Mouse (Mus musculus): Measurements from ENCODE around the gene Idh3a. TPM values are rescaled to one million over a fixed set of nuclear protein-coding genes. Genes with fewer than 3 reads are reported as not detected.

The Idh3a gene
- polyA plus RNA-seq (2015; fragmentation: Nextera tagmentation; extraction: Ambion mirVana): 90.9 and 97.1 TPM in 2 replicates

- peaks cover 16% of the 10 kb centered on the region for H3K4me1 ChIP-seq
- H3K36me3 ChIP-seq: peaks cover 9% of the 10 kb centered on the region
- H3K9me3 ChIP-seq: no peaks in the 10 kb centered on the region
- peak within 1 kb of the TSS; percentile 94 for H3K4me2 ChIP-seq (replicated peaks)
- peak within 1 kb of the TSS; percentile 89 for H3K9ac ChIP-seq
- H3K27me3 ChIP-seq: no peaks in the 10 kb centered on the region
- peak; percentile 99 for ATAC-seq (ENCODE audit: low FRiP score, low read depth)
- WGBS: under 1% methylated on average over 73 of the region's 73 CpGs
- H3K27ac ChIP-seq: no peak within 1 kb of the TSS
- H3K4me3 ChIP-seq: peak within 1 kb of the TSS; percentile 95
Observed at GRCm38 (mm10) chr9:54586199-54587061, at the start of gene Idh3a. TSS of gene Idh3a (plus strand) at chr9:54586334.

GRCm38 (mm10) chr9:54537030-54537429, 49.1 kb upstream of the Idh3a start:
- Histone ChIP-seq H3K9me3 (no peaks in the 10 kb centered on the region), H3K36me3 (no peaks in the 10 kb centered on the region), H3K4me2 (replicated peaks) (no peak overlapping the region), H3K4me3 (no peak overlapping the region), H3K9ac (no peak overlapping the region), H3K27ac (no peak overlapping the region), H3K27me3 (no peaks in the 10 kb centered on the region), H3K4me1 (peaks cover 7% of the 10 kb centered on the region)
- 56% methylated on average over 4 of the region's 4 CpGs for WGBS
- ATAC-seq (ENCODE audit: low FRiP score, low read depth): no peak

DNA sequence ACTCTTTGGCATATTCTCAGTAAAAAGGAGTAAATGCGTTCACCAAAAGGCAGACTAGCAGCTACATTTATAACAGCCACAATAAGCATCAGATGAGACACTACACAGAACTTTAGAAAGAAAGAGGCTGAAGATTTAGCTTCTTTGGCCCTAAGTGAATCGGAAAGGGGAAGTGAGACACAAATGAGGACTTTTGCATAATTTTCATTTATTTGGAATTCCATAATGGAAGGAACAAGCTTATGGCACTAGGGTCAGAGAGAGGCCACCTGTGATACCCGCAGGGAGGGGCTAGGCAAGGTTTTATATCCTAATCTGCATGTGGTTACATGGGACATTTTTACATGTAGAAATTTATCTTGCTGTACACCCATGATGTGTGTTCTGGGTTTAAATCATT, 48.7 kb upstream of the Idh3a start:
- no peak for ATAC-seq (ENCODE audit: low FRiP score, low read depth)

DNA sequence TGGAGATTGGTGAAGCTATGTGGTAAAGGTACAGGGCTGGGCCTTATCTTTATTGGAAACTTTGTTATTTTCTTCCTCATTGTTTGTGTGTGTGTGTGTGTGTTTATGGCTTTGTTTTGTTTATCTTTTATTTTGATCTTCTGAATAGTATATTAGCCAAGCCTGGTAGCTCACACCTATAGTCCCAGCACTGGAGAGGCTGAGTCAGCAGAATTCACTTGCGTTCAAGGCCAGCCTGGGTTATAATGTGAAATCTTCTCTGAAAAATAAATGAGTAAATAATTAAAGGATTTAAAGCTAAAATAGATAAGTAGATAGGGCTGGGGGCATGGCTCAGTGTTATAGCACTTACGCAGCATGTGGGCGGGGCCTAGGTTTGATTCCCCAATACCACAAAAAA, 47.9 kb upstream of the Idh3a start:
- no peak for ATAC-seq (ENCODE audit: low FRiP score, low read depth)
- Histone ChIP-seq H3K9ac (no peak overlapping the region), H3K4me3 (no peak overlapping the region), H3K4me1 (peaks cover 7% of the 10 kb centered on the region), H3K36me3 (no peaks in the 10 kb centered on the region), H3K9me3 (no peaks in the 10 kb centered on the region), H3K4me2 (replicated peaks) (no peak overlapping the region), H3K27ac (no peak overlapping the region), H3K27me3 (no peaks in the 10 kb centered on the region)
- 93% methylated on average over 3 of the region's 3 CpGs for WGBS

More for the DNA sequence above, 48.7 kb upstream of the Idh3a start:
- H3K4me2 ChIP-seq (replicated peaks): no peak overlapping the region
- no peak overlapping the region for H3K27ac ChIP-seq
- WGBS: 77% methylated on average over 3 of the region's 3 CpGs
- no peaks in the 10 kb centered on the region for H3K36me3 ChIP-seq
- H3K9me3 ChIP-seq: no peaks in the 10 kb centered on the region
- no peak overlapping the region for H3K4me3 ChIP-seq
- peaks cover 7% of the 10 kb centered on the region for H3K4me1 ChIP-seq
- H3K27me3 ChIP-seq: no peaks in the 10 kb centered on the region
- no peak overlapping the region for H3K9ac ChIP-seq

- 94% methylated on average over 14 of the region's 14 CpGs for WGBS
- no peak within 1 kb of the TSS for H3K27ac ChIP-seq
- H3K36me3 ChIP-seq: no peaks in the 10 kb centered on the region
Observed at GRCm38 (mm10) chr9:54538684-54539083, 47.5 kb upstream of the Idh3a start, which contains the start of gene Sh2d7. TSS of gene Sh2d7 (plus strand) at chr9:54538984.

DNA sequence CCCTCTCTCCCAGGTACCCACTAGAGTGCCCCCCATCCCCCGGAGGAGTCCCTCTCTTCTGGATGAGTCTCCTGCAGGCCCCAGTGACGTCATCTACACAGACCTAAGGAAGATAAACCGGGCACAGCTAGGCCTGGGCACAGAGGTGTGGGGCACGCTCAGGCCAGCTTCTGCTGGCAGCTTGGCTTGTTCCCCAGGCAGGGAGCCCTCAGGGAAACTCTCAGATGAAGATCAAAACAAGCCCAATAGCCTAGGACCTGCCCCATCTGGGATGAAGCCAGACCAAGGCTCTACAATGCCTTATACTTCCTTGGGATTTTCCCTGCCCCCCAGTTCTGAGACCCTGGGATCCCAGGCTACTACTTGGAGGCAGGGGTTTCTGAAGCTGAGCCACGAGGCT, 45.3 kb upstream of the Idh3a start:
- WGBS: 72% methylated on average over 5 of the region's 5 CpGs

More at GRCm38 (mm10) chr9:54538684-54539083, 47.5 kb upstream of the Idh3a start, which contains the start of gene Sh2d7:
- Histone ChIP-seq H3K4me1 (peaks cover 7% of the 10 kb centered on the region), H3K9me3 (no peaks in the 10 kb centered on the region), H3K4me3 (no peak within 1 kb of the TSS), H3K9ac (no peak within 1 kb of the TSS), H3K27me3 (no peaks in the 10 kb centered on the region), H3K4me2 (replicated peaks) (no peak within 1 kb of the TSS)
- no peak for ATAC-seq (ENCODE audit: low FRiP score, low read depth)

DNA sequence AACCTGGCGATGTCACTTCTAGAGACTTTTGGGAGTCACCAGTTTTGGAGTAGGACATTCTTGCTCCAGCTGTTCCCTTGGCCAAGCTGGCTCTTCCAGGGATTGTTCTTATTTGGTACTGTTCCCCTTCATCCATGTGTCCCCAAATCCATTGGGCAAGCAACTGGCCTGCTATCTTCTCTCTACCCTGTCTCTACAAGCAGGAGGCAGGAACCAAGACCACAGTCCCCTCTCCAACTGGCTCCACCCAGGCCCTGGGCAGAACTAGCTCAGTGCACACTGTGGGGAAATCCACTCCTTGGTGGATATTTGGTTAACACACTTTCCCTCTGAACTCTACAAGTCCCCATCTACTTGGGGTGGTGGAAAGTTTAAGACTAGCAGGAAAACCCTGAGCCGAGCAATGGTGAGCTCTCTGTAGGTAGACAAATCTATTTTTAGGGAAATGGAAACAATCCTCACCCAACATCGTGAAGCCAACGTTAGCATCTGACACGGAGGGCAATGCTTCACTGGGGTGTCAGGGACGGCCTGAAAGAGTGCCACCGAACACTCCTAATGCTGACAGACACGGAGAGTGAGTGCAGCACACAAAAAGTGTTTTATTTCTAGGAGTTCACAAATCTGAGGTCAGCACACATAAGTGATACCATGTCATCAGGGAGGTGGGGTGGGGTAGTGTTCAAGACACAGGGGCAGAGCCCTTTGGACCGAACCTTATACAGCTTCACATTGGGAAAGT, 41.8 kb upstream of the Idh3a start:
- no peak overlapping the region for H3K9ac ChIP-seq
- H3K27ac ChIP-seq: no peak overlapping the region
- WGBS: 84% methylated on average over 9 of the region's 9 CpGs
- H3K27me3 ChIP-seq: no peaks in the 10 kb centered on the region
- ATAC-seq (ENCODE audit: low FRiP score, low read depth): no peak
- H3K4me2 ChIP-seq (replicated peaks): no peak overlapping the region
- H3K36me3 ChIP-seq: peaks cover 18% of the 10 kb centered on the region
- no peaks in the 10 kb centered on the region for H3K9me3 ChIP-seq
- no peaks in the 10 kb centered on the region for H3K4me1 ChIP-seq
- no peak overlapping the region for H3K4me3 ChIP-seq

More for the DNA sequence above, 45.3 kb upstream of the Idh3a start:
- Histone ChIP-seq H3K9ac (no peak overlapping the region), H3K27ac (no peak overlapping the region), H3K4me2 (replicated peaks) (no peak overlapping the region), H3K27me3 (no peaks in the 10 kb centered on the region), H3K36me3 (peaks cover 12% of the 10 kb centered on the region), H3K9me3 (no peaks in the 10 kb centered on the region), H3K4me1 (no peaks in the 10 kb centered on the region), H3K4me3 (no peak overlapping the region)
- no peak for ATAC-seq (ENCODE audit: low FRiP score, low read depth)

- no peak overlapping the region for H3K27ac ChIP-seq
- H3K9me3 ChIP-seq: no peaks in the 10 kb centered on the region
- no peak for ATAC-seq (ENCODE audit: low FRiP score, low read depth)
- no peaks in the 10 kb centered on the region for H3K4me1 ChIP-seq
- H3K36me3 ChIP-seq: peaks cover 18% of the 10 kb centered on the region
- H3K4me2 ChIP-seq (replicated peaks): no peak overlapping the region
- H3K4me3 ChIP-seq: no peak overlapping the region
- no peaks in the 10 kb centered on the region for H3K27me3 ChIP-seq
- WGBS: 83% methylated on average over 4 of the region's 4 CpGs
- no peak overlapping the region for H3K9ac ChIP-seq
Observed at GRCm38 (mm10) chr9:54544954-54545315, 41.2 kb upstream of the Idh3a start.

- no peaks in the 10 kb centered on the region for H3K9me3 ChIP-seq
- no peak overlapping the region for H3K27ac ChIP-seq
- no peak overlapping the region for H3K4me2 ChIP-seq (replicated peaks)
- H3K36me3 ChIP-seq: peaks cover 18% of the 10 kb centered on the region
- H3K9ac ChIP-seq: no peak overlapping the region
- H3K4me1 ChIP-seq: no peaks in the 10 kb centered on the region
- H3K27me3 ChIP-seq: no peaks in the 10 kb centered on the region
- no peak for ATAC-seq (ENCODE audit: low FRiP score, low read depth)
- H3K4me3 ChIP-seq: no peak overlapping the region
- 20% methylated on average over 5 of the region's 5 CpGs for WGBS
Observed at GRCm38 (mm10) chr9:54547536-54547935, 38.6 kb upstream of the Idh3a start.

- no peak for ATAC-seq (ENCODE audit: low FRiP score, low read depth)
- H3K9me3 ChIP-seq: no peaks in the 10 kb centered on the region
- H3K4me1 ChIP-seq: no peaks in the 10 kb centered on the region
- H3K4me2 ChIP-seq (replicated peaks): no peak overlapping the region
- peaks cover 18% of the 10 kb centered on the region for H3K36me3 ChIP-seq
- no peaks in the 10 kb centered on the region for H3K27me3 ChIP-seq
- WGBS: 89% methylated on average over 6 of the region's 6 CpGs
- H3K27ac ChIP-seq: no peak overlapping the region
- no peak overlapping the region for H3K4me3 ChIP-seq
- no peak overlapping the region for H3K9ac ChIP-seq
Observed at GRCm38 (mm10) chr9:54549433-54549832, 36.7 kb upstream of the Idh3a start.

DNA sequence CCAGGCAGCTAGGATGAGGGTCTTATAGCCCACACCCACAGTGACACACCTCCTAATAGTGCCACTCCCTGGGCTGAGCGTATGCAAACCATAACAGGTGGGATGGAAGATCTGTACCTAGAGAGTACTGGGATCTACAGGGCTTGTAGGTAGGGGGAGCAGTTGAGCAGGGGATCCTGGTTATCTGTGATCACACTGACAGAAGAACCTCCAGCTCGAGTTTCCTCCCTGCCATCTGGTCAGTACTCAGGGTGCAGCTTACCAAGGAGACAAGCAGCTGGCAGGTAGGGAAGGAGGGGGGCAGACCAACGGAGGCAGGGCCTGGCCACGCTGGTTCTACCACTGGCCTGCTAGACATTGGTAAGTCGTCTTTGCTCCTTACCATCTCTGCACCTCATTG, 33.7 kb upstream of the Idh3a start:
- H3K4me1 ChIP-seq: no peaks in the 10 kb centered on the region
- no peaks in the 10 kb centered on the region for H3K27me3 ChIP-seq
- no peak overlapping the region for H3K4me3 ChIP-seq
- peaks cover 4% of the 10 kb centered on the region for H3K36me3 ChIP-seq
- no peak for ATAC-seq (ENCODE audit: low FRiP score, low read depth)
- no peak overlapping the region for H3K4me2 ChIP-seq (replicated peaks)
- H3K27ac ChIP-seq: no peak overlapping the region
- H3K9ac ChIP-seq: no peak overlapping the region
- 18% methylated on average over 5 of the region's 5 CpGs for WGBS
- no peaks in the 10 kb centered on the region for H3K9me3 ChIP-seq

DNA sequence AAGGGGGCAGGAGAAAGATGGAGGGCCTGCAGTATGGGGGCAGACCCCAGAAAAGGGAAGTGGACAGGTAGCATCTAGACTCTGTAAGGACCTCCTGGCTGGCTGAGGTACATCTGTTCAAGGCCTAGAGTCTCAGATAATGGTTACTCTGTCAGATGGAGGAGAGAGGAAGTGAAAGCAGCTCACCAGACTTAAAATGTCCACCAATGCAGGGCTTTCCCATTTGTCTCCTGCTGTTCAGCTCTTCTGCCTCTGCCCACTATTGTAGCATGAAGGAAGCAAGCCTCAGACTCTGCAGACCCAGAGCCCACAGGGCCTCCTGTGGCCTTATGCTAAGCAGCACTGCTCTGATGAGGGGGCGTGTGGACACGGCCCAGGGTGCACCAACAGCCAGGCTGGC, 31.1 kb upstream of the Idh3a start:
- H3K36me3 ChIP-seq: no peaks in the 10 kb centered on the region; the same call in 1 of the 2 replicates
- no peak overlapping the region for H3K9ac ChIP-seq
- H3K4me1 ChIP-seq: peaks cover 12% of the 10 kb centered on the region; the same call in 1 of the 2 replicates
- no peak overlapping the region for H3K4me2 ChIP-seq (replicated peaks)
- 81% methylated on average over 2 of the region's 2 CpGs for WGBS
- no peaks in the 10 kb centered on the region for H3K9me3 ChIP-seq
- H3K27ac ChIP-seq: no peak overlapping the region
- no peaks in the 10 kb centered on the region for H3K27me3 ChIP-seq
- no peak overlapping the region for H3K4me3 ChIP-seq
- no peak for ATAC-seq (ENCODE audit: low FRiP score, low read depth)

Data from limb, embryonic 13.5 days (tissue).